Mouse (Mus musculus): Measurements from ENCODE around the gene Fam214b. TPM values are rescaled to one million over a fixed set of nuclear protein-coding genes. Genes with fewer than 3 reads are reported as not detected.

The Fam214b gene
- total RNA-seq, 1 experiment: 11.9 TPM

- Histone ChIP-seq H3K4me1 (ENCODE audit: control insufficient read depth in 2 of 2, insufficient read depth in 2 of 2, low read length in 2 of 2, poor library complexity in 1 of 2) (peaks cover 0 to 2% of the 10 kb centered on the region in 2 experiments; a peak in 1 of 4 replicates), H3K4me3 (ENCODE audit: insufficient read depth in 1 of 2, low read depth in 1 of 2, low read length in 2 of 2, poor library complexity in 1 of 2, severe bottlenecking in 1 of 2) (peak overlapping the region; percentile 75 to 97), H3K27ac (ENCODE audit: insufficient read depth, low read depth, low read length, poor library complexity, severe bottlenecking) (no peak overlapping the region), H3K36me3 (ENCODE audit: control insufficient read depth, insufficient read depth, low read length, poor library complexity, severe bottlenecking) (no peaks in the 10 kb centered on the region), H3K9me3 (ENCODE audit: control insufficient read depth, insufficient read depth, low read depth, low read length) (no peaks in the 10 kb centered on the region), H3K9ac (ENCODE audit: insufficient read depth, low read depth, low read length, poor library complexity, severe bottlenecking) (0 out of 2 replicates have a peak overlapping the region, but pooled peaks have one; percentile 79)
- no peak for TF ChIP-seq CHD2 (IDR thresholded peaks at IDR 0.05; ENCODE audit: low read depth, low read length)
- TF ChIP-seq ZNF384 (IDR thresholded peaks at IDR 0.05; ENCODE audit: low read depth, low read length): no peak
- TF ChIP-seq HCFC1 (IDR thresholded peaks at IDR 0.05; ENCODE audit: borderline replicate concordance, insufficient read depth, low read length): no peak
- TF ChIP-seq ZC3H11A (IDR thresholded peaks at IDR 0.05; ENCODE audit: borderline replicate concordance, low read depth, low read length): no peak
- no peak for TF ChIP-seq MAFK (IDR thresholded peaks at IDR 0.05; ENCODE audit: insufficient read depth, low read depth, low read length)
- no peak for DNase-seq (ENCODE audit: low read depth, low spot score)
- in situ Hi-C loops (cut with MboI; ENCODE audit: low sequenced_read_pairs in 2 of 2, unreplicated experiment in 2 of 2): no loop called here
These were observed 13.7 kb upstream of the Fam214b start for GRCm38 (mm10) chr4:43059697-43060096.

- Histone ChIP-seq H3K27ac (ENCODE audit: insufficient read depth, low read depth, low read length, poor library complexity, severe bottlenecking) (no peak within 1 kb of the TSS), H3K9me3 (ENCODE audit: control insufficient read depth, insufficient read depth, low read depth, low read length) (no peaks in the 10 kb centered on the region), H3K4me3 (ENCODE audit: insufficient read depth in 1 of 2, low read depth in 1 of 2, low read length in 2 of 2, poor library complexity in 1 of 2, severe bottlenecking in 1 of 2) (peak within 1 kb of the TSS; percentile 75 to 97), H3K4me1 (ENCODE audit: control insufficient read depth in 2 of 2, insufficient read depth in 2 of 2, low read length in 2 of 2, poor library complexity in 1 of 2) (peaks cover 0 to 2% of the 10 kb centered on the region in 2 experiments; a peak in 1 of 4 replicates), H3K36me3 (ENCODE audit: control insufficient read depth, insufficient read depth, low read length, poor library complexity, severe bottlenecking) (no peaks in the 10 kb centered on the region), H3K9ac (ENCODE audit: insufficient read depth, low read depth, low read length, poor library complexity, severe bottlenecking) (peak within 1 kb of the TSS; percentile 79)
- in situ Hi-C loops (cut with MboI; ENCODE audit: low sequenced_read_pairs in 2 of 2, unreplicated experiment in 2 of 2): no loop called here
- TF ChIP-seq CHD2 (IDR thresholded peaks at IDR 0.05; ENCODE audit: low read depth, low read length) (no peak), ZC3H11A (IDR thresholded peaks at IDR 0.05; ENCODE audit: borderline replicate concordance, low read depth, low read length) (no peak), MAFK (IDR thresholded peaks at IDR 0.05; ENCODE audit: insufficient read depth, low read depth, low read length) (no peak), ZNF384 (IDR thresholded peaks at IDR 0.05; ENCODE audit: low read depth, low read length) (no peak)
- DNase-seq (ENCODE audit: low read depth, low spot score): peak; percentile 90
These were observed 13.0 kb upstream of the Fam214b start, which contains the start of gene Unc13b for GRCm38 (mm10) chr4:43058753-43059654. Gene Unc13b (plus strand): TSS chr4:43058953.

GRCm38 (mm10) chr4:43058392-43058752 is 12.4 kb upstream of the Fam214b start:
- TF ChIP-seq MAFK (IDR thresholded peaks at IDR 0.05; ENCODE audit: insufficient read depth, low read depth, low read length) (no peak), ZNF384 (IDR thresholded peaks at IDR 0.05; ENCODE audit: low read depth, low read length) (no peak), CHD2 (IDR thresholded peaks at IDR 0.05; ENCODE audit: low read depth, low read length) (no peak), HCFC1 (IDR thresholded peaks at IDR 0.05; ENCODE audit: borderline replicate concordance, insufficient read depth, low read length) (no peak), ZC3H11A (IDR thresholded peaks at IDR 0.05; ENCODE audit: borderline replicate concordance, low read depth, low read length) (no peak)
- in situ Hi-C loops (cut with MboI; ENCODE audit: low sequenced_read_pairs in 2 of 2, unreplicated experiment in 2 of 2): no loop called here

GRCm38 (mm10) chr4:43057654-43058053 is 11.6 kb upstream of the Fam214b start:
- TF ChIP-seq ZNF384 (IDR thresholded peaks at IDR 0.05; ENCODE audit: low read depth, low read length): no peak
- H3K9me3 ChIP-seq (ENCODE audit: control insufficient read depth, insufficient read depth, low read depth, low read length): no peaks in the 10 kb centered on the region
- in situ Hi-C loops (cut with MboI; ENCODE audit: low sequenced_read_pairs in 2 of 2, unreplicated experiment in 2 of 2): no loop called here
- H3K4me1 ChIP-seq (ENCODE audit: control insufficient read depth in 2 of 2, insufficient read depth in 2 of 2, low read length in 2 of 2, poor library complexity in 1 of 2): peaks cover 0 to 2% of the 10 kb centered on the region in 2 experiments; a peak in 1 of 4 replicates
- H3K4me3 ChIP-seq (ENCODE audit: insufficient read depth in 1 of 2, low read depth in 1 of 2, low read length in 2 of 2, poor library complexity in 1 of 2, severe bottlenecking in 1 of 2): no peak overlapping the region
- H3K9ac ChIP-seq (ENCODE audit: insufficient read depth, low read depth, low read length, poor library complexity, severe bottlenecking): no peak overlapping the region
- no peak overlapping the region for H3K27ac ChIP-seq (ENCODE audit: insufficient read depth, low read depth, low read length, poor library complexity, severe bottlenecking)
- no peaks in the 10 kb centered on the region for H3K36me3 ChIP-seq (ENCODE audit: control insufficient read depth, insufficient read depth, low read length, poor library complexity, severe bottlenecking)
- no peak for DNase-seq (ENCODE audit: low read depth, low spot score)

More at GRCm38 (mm10) chr4:43058392-43058752, 12.4 kb upstream of the Fam214b start:
- Histone ChIP-seq H3K27ac (ENCODE audit: insufficient read depth, low read depth, low read length, poor library complexity, severe bottlenecking) (no peak overlapping the region), H3K4me1 (ENCODE audit: control insufficient read depth in 2 of 2, insufficient read depth in 2 of 2, low read length in 2 of 2, poor library complexity in 1 of 2) (peaks cover 0 to 2% of the 10 kb centered on the region in 2 experiments; a peak in 1 of 4 replicates), H3K9me3 (ENCODE audit: control insufficient read depth, insufficient read depth, low read depth, low read length) (no peaks in the 10 kb centered on the region), H3K4me3 (ENCODE audit: insufficient read depth in 1 of 2, low read depth in 1 of 2, low read length in 2 of 2, poor library complexity in 1 of 2, severe bottlenecking in 1 of 2) (peak overlapping the region; percentile 8 to 97; a peak in 2 of 4 replicates), H3K36me3 (ENCODE audit: control insufficient read depth, insufficient read depth, low read length, poor library complexity, severe bottlenecking) (no peaks in the 10 kb centered on the region), H3K9ac (ENCODE audit: insufficient read depth, low read depth, low read length, poor library complexity, severe bottlenecking) (no peak overlapping the region)
- no peak for DNase-seq (ENCODE audit: low read depth, low spot score)
